Mouse (Mus musculus): Measurements from ENCODE around the gene Gm38393.

Gene Gm38393

DNA sequence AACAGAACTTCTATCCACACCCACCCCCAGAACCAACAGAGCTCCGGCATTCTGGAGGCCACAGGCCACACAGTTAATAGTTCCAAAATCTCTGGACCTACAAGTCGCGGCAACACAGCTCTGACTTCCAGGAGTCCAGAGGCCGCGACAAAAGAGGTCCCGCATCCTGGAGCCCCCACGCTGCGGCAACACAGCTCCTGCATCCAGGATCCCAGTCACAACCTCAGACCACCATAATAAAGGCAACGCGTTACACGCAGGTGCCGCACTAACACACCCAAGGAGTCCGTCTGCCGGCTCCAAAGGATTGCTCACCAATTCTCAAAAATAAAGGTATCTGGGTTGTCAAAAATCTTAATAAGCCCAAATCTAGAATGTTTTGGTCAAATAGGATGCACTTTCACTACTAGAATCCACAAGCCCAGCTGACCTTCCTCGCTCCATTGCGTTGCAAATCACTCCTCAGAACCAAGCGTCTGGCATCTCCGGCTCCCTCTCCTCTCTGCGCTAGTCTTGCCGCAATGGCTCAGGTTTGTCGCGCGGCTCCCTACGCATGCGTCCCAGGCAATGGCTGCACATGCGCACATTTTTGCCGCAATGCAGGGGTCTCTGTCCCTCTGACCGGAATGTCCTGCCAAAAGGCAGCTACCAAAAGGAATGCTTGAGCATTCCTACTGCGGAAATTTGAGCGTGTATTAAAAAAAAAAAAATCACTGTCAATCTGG, at the start of gene Gm38393, which contains the start of gene Snurf:
Gene Gm38393 (minus strand): TSS at position 459 of the 725 bp plus-strand sequence.
Gene Snurf (minus strand): TSS at position 444 of the 725 bp plus-strand sequence.
- DNase-seq (ENCODE audit: low read depth, low spot score), result peak; percentile 47

DNA sequence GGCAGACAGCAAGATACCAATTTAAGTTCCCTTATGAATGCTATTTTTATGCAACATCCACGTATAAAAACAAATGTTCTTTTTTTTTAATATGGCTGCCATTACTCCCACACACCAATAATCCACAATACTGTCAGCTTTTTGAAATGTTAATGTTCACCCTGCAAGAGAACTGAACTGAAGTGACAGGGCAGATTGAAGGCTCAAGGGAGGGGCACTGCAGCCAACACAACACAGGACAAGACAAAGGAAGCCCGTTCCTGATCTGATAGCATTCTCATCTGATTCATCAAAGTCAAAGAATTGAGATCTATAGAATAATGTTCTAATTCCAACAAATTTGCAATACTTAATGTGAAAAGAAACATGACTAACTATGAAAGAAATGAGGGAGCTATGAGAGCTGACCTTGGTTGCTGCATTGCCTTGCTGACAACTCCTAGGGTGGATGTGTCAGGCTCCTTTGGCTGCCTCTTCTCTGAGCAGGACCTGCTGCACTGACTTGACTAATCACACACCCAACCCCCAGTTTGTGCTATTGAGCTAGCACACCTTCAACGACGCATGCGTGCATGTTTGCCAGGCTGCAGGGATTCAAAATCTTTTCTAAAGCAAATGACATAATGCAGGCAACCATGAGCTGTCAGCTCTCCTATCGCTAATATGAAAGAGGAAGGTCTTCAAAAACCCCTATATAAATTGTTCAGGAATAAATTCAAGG, 42.8 kb upstream of the Gm38393 start:
- no peak for DNase-seq (ENCODE audit: low read depth, low spot score)

DNA sequence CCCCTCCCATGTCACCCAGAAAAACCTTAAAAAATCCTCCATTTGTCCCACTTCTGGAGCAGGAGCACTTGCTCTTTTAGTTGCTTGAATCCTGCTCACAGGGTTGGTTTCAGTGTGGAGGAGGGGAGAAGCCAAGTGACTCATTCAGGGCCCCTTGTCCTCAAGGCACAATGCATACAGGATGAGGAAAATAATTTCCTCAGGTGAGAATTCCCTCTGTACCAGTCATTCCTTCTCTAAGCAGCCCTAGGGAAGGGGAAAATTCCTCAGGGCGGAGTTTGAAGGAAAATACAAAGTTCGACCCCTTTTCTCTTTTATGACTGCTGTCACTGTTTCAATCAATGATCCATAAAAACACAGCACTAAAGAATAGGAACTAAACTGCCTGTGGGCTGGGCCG, 8.3 kb upstream of the Gm38393 start:
- DNase-seq (ENCODE audit: low read depth, low spot score), result no peak

DNA sequence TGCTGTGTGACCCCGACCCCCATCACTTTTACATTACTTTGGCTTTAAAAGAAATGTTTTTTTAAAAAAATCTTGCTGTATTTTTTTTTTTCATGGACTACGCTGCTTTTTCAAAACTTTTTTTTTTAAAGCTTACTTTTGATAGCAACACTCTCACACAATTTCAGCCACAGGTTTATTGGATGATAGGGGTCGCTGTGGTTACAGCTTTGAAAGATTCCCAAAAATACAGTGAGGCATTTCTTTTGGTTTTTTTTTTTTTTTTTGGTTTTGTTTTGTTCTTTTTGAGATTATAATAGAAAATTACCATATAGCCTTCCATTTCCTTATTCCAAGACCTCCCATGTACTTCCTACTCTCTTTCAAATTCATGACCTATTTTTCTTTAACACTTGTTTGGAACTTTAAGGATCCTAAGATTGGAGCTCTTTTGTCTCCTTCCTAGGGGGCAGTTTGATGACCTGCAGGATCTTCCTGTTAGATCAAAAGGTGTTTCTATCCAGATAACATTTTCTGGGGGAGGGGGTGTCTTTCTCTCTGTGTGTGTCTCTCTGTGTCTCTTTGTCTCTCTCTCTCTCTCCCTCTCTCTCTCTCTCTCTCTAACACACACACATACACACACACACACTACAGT, 3.0 kb upstream of the Gm38393 start:
- no peak for DNase-seq (ENCODE audit: low read depth, low spot score)

DNA sequence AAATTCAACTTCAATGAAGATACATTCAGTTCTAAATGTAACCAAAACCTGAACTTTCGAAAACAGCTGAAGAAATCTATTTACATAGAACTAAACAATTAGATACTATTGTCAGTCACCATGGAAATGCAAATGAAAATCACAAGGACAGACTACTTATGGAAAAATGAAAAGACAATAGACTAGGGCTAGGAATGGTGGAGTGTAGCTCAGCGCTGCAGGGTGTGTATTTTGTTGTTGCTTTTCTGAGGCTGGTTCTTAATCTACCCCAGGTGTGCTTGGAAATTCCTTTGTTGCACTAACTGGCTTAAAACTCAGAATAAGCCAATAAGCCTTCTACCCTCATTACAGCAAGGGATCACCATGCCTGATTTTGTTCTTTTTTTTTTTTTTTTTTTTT, 1.4 kb upstream of the Gm38393 start:
- DNase-seq (ENCODE audit: low read depth, low spot score), result no peak

DNA sequence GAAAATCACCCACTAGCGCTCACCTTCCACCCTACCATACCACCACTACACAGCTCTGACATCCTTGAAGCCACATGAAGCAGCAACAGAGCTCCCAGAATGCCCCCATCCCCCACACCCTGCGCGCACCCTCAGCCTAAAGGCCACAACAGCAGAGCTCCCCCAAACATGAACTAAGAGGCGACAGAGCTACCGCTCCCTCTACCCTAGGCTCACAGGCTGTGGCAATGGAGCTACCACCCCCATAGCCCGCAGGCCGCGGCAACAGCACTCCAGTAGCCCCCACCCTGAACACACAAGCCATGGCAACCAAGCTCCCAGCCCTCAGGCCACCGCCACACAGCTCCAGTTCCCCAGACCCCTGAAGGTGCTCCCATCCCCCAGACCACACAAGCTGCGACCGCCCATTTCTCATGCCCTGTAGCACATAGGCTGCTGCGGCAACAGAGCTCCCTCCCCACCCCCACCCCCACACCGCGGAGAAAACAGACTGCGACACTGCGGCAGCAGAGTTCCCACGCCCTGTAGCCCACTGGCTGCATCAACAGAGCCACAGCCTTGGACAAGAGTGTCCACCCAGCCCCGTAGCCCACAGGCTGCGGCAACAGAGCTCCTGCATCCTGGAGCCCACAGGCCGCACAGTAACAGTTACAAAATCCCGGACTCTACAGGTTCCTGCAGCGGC, 801 bp downstream of the Gm38393 start:
- no peak for DNase-seq (ENCODE audit: low read depth, low spot score)

DNA sequence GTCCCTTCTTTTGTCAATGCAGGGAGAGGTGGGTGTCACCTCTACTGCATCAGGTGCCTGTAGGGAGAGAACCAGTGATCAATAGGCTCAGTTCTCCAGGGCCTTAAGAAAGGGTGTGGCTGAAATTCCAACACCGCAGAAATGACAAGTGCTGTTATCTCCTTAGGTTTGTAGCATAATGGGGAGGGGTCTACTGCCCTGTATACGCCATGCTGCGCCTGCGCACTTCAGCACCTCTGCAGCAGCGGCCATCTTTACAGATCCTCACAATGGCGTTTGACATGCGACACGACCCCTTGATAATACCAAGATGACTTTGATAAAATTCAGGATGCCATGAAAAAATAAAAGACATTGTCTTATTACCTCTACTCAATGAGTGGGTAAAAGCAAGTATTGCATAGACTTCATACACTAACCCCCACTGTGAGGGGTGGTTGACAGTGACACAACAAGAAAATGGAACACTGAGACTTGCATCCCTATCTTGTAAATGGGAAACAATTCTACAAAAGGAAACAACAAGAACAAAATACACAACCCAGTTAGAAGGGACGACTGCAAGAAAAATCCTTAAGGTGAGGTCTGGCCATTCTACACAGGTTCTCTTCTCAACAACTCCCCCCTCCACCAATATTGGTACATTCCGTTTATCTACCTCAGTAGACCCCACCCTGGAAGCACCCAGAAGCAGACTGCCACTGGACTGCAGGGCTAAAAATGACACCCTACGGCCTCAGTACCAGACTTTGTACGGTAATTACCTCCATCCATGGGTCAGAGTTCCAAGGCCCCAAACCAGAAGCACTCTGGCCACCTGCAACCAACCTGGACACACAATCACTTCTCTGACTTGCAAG, 1.6 kb downstream of the Gm38393 start:
- DNase-seq (ENCODE audit: low read depth, low spot score), result no peak

DNA sequence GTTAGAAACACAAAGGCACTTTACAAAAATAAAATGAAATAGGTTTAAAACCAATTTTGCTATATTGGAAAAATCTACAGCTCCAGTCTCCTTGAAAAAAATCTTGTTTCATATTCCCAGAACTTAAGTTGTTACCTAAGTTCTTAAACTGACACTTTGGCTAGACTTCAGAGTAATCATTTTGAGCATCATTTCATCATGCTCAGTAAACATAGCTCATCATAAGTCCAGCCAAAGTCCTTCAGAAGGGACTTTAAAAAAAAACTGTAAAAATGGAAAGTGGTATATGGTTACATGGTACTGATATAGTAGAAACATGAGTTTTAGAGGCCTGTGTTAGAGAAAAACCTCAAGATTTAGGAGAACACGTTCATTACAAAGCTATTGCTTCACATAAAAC, 26.2 kb downstream of the Gm38393 start:
- no peak for DNase-seq (ENCODE audit: low read depth, low spot score)

All from retina, adult 2 months (tissue).